Mouse (Mus musculus): ENCODE measurements around the gene Mprip.

The Mprip gene

DNA sequence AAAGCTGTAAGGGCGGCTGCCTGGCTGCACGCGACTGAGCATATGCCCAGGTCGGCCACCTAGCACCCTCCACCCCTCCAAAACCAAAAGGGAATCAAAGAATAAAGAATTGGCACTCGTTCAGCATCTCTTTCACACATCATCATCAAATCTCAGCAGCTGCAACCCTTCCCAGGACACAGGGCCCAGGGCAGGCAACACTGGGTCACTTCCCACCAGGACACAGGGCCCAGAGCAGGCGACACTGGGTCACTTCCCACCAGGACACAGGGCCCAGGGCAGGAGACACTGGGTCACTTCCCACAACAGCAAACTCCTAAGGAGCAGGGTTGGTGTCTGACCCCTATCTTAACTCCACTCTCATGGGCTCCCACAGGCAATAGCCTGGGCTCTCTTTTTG lies 132.3 kb downstream of the Mprip start:
- no peak for DNase-seq (ENCODE audit: low read depth, low spot score)

DNA sequence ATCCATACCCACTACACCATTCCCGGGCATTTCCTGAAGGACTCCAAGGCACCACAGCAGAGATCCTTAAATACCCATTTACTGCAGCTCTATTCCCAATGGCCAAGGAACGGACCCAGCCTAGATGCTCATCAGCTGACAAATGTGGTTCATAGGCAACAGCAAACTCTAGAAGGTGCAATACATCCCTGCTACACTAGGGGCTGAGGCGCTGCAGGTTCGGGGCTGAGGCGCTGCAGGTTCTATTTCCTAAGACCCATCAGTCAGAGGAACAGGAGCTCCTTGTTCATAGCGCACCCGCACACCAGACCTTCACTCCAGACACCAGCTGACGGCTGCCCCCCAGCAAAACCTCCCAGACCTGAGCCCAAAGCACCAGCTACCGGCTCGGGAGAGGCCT lies 139.3 kb downstream of the Mprip start:
- peak; percentile 75 for DNase-seq (ENCODE audit: low read depth, low spot score)

DNA sequence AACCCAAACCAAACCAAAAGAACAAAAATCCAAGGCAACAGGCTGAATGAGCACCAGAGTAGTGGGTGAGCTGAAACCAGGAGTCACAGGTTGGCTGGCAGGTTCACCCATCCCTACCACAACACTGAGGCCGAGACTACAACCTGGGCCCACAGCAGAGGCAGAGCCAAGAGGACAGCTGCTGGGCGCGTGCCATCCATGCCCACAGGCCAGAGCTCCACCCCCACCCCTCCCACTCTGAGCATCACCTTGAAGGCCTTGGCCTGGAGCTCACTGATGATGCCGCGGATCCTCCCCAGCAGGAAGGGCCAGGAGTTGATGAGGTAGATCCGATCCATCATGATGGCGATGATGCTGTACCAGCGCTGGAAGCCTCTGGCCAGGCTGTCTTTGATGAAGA lies 140.8 kb downstream of the Mprip start:
- DNase-seq (ENCODE audit: low read depth, low spot score), result no peak

DNA sequence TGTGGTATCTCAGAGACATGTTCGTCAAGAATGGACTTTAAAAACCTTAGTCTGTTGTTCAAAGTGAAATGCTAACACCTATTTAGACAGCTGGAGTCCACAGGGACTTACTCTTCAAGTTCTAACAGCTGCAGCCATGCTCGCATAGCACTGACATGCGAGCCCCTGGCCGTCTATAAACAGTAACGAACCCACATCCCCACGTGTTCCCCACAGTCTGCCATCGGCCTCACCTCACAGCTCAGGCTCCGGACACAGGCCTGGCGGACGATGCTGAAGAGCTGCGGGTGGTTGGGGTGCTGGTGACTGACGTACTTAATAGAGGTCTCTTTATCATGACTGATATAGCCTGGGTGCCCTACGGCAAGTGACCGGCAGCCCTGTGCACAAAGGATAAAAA lies 142.4 kb downstream of the Mprip start:
- no peak for DNase-seq (ENCODE audit: low read depth, low spot score)

DNA sequence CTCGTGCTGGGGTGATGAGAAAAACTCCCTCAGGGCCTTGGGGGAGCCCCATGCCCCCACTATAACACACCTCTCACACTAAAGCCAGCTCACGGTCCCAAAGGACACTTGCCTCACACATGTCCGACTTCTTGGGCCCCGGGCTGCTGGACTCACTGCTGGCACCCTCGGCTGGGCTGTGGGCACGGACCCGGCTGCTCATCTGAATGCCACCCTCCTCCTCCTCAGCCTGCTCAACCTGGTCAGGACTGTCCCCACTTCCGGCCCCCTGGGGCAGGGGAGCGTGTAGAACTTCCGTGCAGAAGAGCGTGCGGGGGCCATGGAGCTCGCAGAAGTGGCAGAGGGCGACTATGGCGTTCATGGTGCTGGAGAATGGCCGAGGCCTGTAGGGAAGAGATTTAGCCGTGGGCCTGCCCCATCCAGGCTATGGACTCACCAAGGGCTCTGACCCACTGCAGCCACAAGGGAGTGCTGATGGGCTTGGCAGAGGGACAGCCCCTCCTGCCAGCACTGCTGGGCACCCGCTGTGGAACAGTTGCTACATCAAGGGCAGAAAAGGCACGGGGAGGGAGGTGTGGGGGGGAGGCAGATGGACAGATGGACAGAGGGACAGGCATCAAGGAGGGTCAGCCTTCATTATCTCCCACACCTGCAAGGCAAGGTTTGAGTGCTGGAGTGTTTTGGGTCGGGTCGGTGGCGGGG lies 143.5 kb downstream of the Mprip start:
- DNase-seq (ENCODE audit: low read depth, low spot score), result no peak

DNA sequence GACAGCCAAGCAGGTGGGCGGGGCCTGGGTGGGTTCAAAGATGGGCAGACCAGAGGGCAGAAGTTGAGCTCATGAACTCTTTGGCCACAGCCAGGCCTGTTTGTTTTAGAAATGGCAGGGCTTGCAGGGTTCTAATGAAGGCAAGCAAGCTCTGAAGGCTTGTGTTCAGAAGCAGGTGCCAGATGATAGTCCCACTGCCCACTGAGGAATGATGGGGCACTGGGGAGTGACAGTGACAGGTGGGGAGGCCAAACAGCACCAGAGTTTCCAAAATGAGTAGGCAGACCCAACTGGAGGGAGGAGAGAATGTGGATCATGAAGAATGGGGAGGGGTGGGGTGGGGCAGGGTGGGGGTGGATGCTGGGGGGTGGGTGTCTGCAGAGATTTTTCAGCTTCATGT lies 144.2 kb downstream of the Mprip start:
- no peak for DNase-seq (ENCODE audit: low read depth, low spot score)

DNA sequence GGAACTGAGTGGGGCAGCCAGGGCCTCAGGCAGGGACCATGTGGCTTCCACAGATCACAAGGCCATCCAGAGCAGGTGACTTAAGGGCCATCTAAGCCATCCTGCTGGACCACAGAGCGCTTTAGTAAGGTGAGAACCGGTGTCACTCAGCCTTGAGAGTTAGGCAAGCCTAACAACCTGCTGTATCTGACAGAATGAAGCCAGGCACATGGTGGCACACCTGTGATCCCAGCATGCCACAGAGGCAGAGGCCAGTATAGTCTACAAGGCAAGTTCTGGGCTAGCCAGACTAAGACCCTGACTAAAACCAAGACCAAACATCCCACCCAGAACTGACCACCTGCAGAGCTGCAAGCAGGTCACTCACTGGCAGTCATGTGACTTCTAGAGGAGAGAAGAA lies 144.6 kb downstream of the Mprip start:
- no peak for DNase-seq (ENCODE audit: low read depth, low spot score)

DNA sequence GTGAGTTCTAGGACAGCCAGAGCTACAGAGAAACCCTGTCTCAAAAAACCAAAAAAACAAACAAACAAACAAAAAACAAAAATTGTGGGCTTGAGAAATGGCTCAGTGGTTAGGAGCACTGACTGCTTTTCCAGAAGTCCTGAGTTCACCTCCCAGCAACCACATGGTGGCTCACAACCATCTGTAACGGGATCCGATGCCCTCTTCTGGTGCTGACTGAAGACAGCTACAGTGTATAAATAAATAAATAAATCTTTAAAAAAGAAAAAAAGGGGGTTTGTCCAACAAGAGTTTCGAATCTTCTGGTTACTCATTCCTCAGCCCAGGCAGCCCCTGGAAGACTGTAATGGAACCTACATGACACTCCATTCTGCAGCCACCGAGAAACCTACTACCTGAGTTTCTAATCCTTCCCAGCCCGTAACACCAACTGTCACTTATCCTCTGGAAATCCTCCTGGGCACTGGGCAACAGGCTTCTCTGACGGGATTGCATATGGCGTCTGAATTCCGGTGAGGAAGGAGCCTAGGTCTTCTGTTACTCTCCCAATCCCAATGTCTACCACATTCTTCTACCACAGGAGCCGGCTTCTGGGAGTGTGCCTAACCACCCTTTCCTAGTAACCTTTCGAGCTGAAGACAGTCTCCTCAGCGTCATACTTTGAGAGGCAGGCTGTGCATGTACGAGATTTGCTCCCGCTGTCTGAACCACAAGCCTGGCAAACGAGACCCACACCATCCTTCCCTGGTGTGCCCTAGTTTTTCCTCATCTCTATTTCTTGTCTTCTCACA lies 147.3 kb downstream of the Mprip start:
- DNase-seq (ENCODE audit: low read depth, low spot score), result no peak

DNA sequence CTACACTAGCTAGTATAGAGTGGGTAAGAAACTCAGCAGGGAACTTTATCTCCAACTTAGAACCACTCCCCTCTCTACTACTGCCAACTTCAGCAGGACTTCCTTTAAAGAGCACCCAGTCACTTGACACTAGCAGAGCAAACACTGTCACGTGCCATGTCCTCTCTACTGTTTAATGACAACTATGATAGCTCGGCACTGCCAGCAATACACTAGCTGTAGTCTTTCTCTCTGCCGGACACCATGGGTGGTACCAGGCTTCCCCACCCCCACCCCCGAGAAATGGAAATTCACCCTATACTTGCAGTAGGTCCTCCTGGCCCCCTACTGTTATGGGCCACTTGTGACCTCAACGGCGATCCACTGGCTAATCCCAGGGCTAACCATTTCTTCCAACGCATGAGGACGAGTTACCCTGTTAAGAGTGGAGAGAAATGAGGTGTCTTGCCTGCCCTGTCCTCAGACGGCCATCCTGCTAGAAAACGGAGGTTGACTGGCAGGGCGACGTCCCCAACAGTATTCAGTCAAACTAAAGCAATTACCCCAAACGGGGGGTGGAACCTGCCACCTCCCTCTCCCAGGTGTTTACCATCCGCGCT lies 148.1 kb downstream of the Mprip start:
- peak; percentile 50 for DNase-seq (ENCODE audit: low read depth, low spot score)

DNA sequence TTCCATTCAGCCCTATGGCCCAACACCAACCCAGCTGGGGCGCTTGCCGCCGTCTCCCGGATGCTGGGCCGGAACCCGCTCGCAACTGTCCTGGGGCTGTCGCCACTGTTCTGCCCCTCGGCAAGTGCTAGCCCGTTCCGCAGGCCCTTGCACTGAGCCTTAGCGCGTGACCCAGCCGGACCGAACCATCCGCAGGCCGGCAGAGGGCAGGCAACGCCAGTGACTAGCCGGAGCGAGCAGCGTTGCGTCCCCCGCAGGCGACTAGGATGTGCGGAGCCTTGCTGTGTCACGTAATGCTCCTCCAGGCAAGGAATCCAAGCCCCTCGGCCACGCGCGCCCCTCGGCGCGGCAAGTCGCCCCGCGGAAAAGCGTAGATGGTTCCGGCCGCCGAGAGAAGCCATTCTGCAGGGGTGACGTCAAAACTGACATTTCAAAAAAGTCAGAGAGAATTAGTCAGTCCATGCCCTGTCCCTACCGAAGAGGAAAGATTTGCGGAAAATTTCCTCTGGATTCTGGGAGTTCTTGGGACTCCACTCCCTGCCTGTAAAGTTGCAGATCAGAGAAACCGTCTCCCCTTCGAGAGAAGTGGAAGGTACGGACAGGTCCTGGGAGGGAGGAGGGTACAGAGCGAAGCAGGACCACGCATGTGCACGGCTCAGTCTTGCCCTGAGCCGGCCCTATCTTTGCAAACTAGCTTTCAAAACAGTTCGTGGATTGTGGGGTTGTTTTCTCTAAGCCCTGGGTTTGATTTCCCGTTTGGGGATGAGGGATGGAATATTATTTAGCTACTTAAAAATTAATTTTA lies 148.8 kb downstream of the Mprip start, which contains the start of gene Flcn:
Gene Flcn, minus strand, starts transcription at position 347 of the 805 bp plus-strand sequence.
- peak; percentile 93 for DNase-seq (ENCODE audit: low read depth, low spot score)

DNA sequence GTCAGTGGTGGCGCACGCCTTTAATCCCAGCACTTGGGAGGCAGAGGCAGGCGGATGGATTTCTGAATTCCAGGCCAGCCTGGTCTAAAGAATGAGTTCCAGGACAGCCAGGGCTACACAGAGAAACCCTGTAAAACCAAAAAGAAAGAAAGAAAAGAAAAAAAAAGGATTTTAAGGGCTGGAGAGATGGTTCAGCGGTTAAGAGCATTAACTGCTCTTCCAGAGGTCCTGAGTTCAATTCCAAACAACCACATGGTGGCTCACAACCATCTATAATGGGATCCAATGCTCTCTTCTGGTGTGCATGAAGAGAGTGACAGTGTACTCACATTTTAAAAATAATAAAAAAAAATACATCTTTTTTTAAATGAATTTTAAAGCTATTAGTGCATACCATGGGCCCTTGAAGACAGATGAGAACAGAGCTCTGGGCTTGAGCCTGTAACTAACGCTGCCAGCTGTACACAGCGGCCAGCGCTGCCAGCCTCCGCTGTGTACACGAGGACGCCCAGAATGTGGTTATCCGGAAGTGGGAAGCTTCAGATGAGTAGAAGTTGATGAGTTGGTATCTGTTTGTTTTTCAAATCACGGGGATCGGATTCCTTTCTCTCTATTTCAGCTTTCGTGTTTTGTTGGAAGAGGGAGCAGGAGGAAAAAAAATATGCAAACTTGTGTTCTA lies 149.5 kb downstream of the Mprip start:
- DNase-seq (ENCODE audit: low read depth, low spot score), result no peak

DNA sequence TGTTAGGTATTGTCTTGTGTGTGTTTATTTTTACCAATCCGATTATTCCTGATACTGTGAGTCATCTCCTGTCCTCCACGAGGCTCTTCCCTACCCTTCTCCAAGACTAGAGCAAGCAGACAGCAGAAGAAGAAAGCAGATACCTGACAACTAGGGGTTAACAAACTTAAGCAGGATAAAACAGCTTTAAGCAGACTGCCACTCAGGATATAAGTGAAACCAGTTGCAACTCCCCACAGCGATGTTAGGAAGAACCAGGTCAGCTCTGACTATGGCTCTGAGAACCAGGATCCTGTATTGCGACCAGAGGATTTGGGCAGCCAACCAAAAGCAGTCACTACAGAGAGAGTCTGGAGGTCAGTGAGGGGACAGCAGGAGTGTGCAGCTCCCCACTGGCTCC lies 150.1 kb downstream of the Mprip start:
- DNase-seq (ENCODE audit: low read depth, low spot score), result no peak

DNA sequence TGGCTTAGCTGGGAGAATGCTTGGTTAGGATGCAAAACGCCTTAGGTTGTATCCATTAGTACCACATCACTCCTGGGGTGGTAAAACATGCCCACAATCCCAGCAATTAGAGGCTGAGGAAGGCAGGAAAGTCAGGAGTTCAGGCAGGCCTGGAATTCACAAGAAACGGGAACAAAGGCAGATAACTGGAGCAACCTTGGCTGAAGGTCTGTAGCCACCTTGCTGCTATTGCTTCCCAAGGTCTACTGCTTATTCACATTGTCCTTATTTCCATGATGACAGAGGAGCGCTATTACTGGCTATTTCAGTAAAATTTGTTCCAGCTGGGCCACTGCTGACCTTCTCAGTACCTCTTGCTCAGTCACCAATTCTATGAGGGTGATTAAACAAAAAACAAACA lies 152.2 kb downstream of the Mprip start:
- DNase-seq (ENCODE audit: low read depth, low spot score), result peak; percentile 37

DNA sequence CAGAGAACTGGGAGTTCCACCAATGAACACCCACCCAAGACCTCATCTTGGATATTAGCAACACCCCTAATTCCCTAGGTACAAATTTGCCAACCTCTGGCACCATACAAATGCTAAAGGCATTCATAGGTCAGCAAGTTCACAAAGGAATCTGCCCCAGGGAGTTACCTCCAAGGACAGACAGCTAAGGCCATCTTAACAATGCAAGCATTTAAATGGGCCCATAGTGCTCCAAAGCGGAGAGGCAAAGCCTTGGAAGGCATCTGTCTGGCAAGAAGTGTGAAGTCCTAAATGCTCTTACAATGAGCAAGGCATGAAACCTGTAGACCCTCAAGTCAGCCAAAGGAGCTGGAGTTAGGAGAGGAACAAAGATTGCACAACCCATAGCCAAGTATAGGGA lies 153.2 kb downstream of the Mprip start:
- peak; percentile 90 for DNase-seq (ENCODE audit: low read depth, low spot score)

DNA sequence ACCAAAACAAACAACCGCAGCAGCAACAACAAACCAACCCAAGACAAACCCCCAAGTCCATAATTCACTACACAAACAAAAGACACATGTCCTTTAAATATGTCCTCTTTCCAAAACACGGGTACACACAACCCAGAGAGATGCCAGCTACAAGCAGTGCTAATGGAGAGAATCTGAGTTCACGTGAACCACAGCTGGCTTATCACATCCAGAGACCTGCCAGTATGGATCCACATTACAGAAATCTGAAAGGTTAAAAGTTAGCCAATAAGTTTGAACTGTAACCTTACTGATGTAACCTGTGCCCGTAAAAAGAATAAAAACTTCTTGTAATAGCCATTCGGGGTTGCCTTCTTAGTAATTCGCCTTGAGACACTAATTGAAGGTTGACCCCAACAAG lies 153.8 kb downstream of the Mprip start:
- no peak for DNase-seq (ENCODE audit: low read depth, low spot score)

DNA sequence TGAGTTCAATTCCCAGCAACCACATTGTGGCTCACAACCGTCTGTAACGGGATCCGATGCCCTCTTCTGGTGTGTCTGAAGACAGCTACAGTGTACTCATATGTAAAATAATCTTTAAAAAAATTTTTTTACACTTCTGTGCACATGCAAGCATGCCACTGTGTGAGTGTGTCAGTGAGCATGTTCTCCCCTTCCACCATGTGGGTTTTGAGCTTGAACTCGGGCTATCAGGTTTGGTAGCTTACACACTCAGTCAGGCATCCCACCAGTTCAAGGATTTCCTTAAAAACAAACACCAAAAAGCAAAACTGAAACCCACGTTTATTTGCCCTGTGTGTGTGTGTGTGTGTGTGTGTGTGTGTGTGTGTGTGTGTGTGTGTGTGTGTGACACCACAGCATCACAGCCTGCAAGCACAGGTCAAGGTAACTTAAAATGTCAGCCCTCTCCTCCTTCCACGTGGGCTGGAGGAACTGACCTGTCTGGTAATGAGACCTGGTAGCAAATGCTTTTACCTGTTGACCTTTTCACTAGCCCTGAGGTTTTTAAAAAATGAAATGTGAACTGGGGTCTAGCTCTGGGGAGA lies 154.5 kb downstream of the Mprip start:
- no peak for DNase-seq (ENCODE audit: low read depth, low spot score)

DNA sequence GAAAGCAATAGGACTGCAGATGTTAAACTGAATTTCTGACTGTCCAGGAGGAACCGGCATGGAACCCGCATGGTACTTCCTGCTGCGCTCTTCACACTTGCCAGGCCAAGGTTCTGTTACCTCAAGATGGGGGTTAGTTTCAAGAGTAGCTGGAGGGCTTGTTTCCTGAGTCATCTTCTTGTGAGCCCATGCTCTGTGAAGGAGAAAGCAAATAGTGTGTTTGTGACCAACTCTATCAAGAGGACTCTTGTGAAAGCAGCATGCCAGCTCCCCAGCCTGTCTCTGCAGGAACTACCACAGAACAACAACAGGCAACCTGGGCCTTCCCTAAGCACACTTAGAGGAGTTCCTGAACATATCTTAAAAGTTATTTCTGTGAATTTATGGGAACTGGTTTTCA lies 156.8 kb downstream of the Mprip start:
- DNase-seq (ENCODE audit: low read depth, low spot score), result no peak

DNA sequence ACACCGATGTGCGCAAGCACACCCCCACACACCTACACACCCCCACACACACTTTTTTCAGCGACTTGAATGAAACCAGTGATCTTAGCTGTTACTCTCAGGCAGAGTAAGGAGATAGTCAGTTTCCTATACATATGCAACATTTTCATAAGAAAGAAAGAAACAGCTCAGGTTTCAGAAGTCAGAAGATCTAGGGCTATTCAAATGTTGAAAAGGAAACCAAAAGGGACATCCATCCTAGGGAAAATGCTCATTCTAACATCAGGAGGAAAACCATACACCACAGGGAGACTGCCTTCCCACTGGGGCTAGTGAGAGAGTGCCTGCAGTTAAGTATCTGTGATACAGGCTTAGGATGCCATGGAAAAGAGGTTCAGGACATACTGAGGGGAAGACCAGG lies 160.5 kb downstream of the Mprip start:
- no peak for DNase-seq (ENCODE audit: low read depth, low spot score)

Measured in ZHBTc4 (cell line).